Mouse (Mus musculus) forebrain, postnatal 0 days (tissue): Measurements from ENCODE around the gene Nlrc3. TPM values are rescaled to one million over a fixed set of nuclear protein-coding genes. Genes with fewer than 3 reads are reported as not detected.
A peak's percentile ranks its signal among the peaks of the same experiment; 100 is the strongest.

ENCODE experiments used
- ATAC-seq: fragments of 200-750 bp; cut with Nextera tagmentation; 2 replicates; pipeline ENCODE4 v1.8.0; 2017; ENCODE audit warnings: mild to moderate bottlenecking, moderate library complexity
- DNase-seq: peaks from one replicate; pipeline ENCODE4 v3.0.0-alpha.2; 2015
- H3K27ac ChIP-seq: fragments of 300-500 bp; sonication (generic); 2 replicates; pipeline ENCODE4 v1.5.1; 2014; ENCODE audit warnings: low read depth, mild to moderate bottlenecking, antibody characterized with exemption, low read length, moderate library complexity, mixed read lengths
- H3K27me3 ChIP-seq: fragments of 300-500 bp; sonication (generic); 2 replicates; pipeline ENCODE4 v1.6.1; 2014; ENCODE audit warnings: mild to moderate bottlenecking, low read length, mixed read lengths; ENCODE audit not compliant: insufficient read depth
- H3K36me3 ChIP-seq: fragments of 300-500 bp; sonication (generic); 2 replicates; pipeline ENCODE4 v1.6.1; 2014; ENCODE audit warnings: mild to moderate bottlenecking, moderate library complexity; ENCODE audit not compliant: insufficient read depth
- H3K4me1 ChIP-seq: fragments of 300-500 bp; sonication (generic); 2 replicates; pipeline ENCODE4 v1.6.1; 2014; ENCODE audit warnings: antibody characterized with exemption; ENCODE audit not compliant: insufficient read depth
- H3K4me2 ChIP-seq: fragments of 300-500 bp; sonication (generic); 2 replicates; pipeline ENCODE4 v1.6.1; 2014; ENCODE audit warnings: low read depth, mild to moderate bottlenecking, moderate library complexity
- H3K4me3 ChIP-seq: fragments of 300-500 bp; sonication (generic); 2 replicates; pipeline ENCODE4 v1.5.1; 2014; ENCODE audit warnings: low read depth, low read length, mixed read lengths
- H3K9ac ChIP-seq: fragments of 300-500 bp; sonication (generic); 2 replicates; pipeline ENCODE4 v1.6.1; 2014; ENCODE audit warnings: mild to moderate bottlenecking
- H3K9me3 ChIP-seq: fragments of 300-500 bp; sonication (generic); 2 replicates; pipeline ENCODE4 v1.6.1; 2016; ENCODE audit warnings: low read length
- CTCF ChIP-seq: sonication (generic); IDR thresholded peaks from 2 replicates; pipeline ENCODE4 v1.5.1; 2016; ENCODE audit warnings: antibody characterized with exemption, control low read depth, low read depth
- WGBS: fragments of 180-500 bp; shearing (Covaris S2); extraction: QIAGEN DNeasy Blood & Tissue Kit; methylation state at CpG from one replicate; pipeline ENCODE4 v1.1.7; 2014; 5-methylcytosine and 5-hydroxymethylcytosine counted together
- polyA plus RNA-seq: library from polyadenylated mRNA; unstranded; fragments of >200 nt; fragmentation: Nextera tagmentation; extraction: Ambion mirVana; gene quantifications from 2 replicates; pipeline ENCODE4 v1.2.1, GENCODE M21; 2015
- total RNA-seq: library from RNA; depleted of rRNA; stranded (reverse); fragments of >200 nt; gene quantifications from 2 replicates; pipeline ENCODE4 v1.2.3, GENCODE M21; 2014

The Nlrc3 gene
- total and polyA plus RNA-seq, 2 experiments from 2014 or later = 0.62 to 0.76 TPM

GRCm38 (mm10) chr16:3929151-3929550, 47.3 kb downstream of the Nlrc3 start:
- WGBS = 75% methylated on average over 7 of the region's 7 CpGs
- TF ChIP-seq CTCF = no peak
- peaks cover 66% of the 10 kb centered on the region for H3K36me3 ChIP-seq
- H3K4me2 ChIP-seq = no peak overlapping the region
- H3K9me3 ChIP-seq = no peaks in the 10 kb centered on the region
- no peaks in the 10 kb centered on the region for H3K4me1 ChIP-seq
- ATAC-seq = no peak
- H3K9ac ChIP-seq = no peak overlapping the region
- H3K4me3 ChIP-seq = no peak overlapping the region
- no peak for DNase-seq
- no peak overlapping the region for H3K27ac ChIP-seq
- no peaks in the 10 kb centered on the region for H3K27me3 ChIP-seq

- no peaks in the 10 kb centered on the region for H3K9me3 ChIP-seq
- no peaks in the 10 kb centered on the region for H3K27me3 ChIP-seq
- no peak for TF ChIP-seq CTCF
- DNase-seq (no peak), ATAC-seq (no peak)
- H3K9ac ChIP-seq = no peak overlapping the region
- no peaks in the 10 kb centered on the region for H3K4me1 ChIP-seq
- H3K36me3 ChIP-seq = peaks cover 66% of the 10 kb centered on the region
- no peak overlapping the region for H3K27ac ChIP-seq
- 80% methylated on average over 1 of the region's 1 CpGs for WGBS
- H3K4me3 ChIP-seq = no peak overlapping the region
- no peak overlapping the region for H3K4me2 ChIP-seq
Observed at GRCm38 (mm10) chr16:3928582-3928981, 47.9 kb downstream of the Nlrc3 start.

GRCm38 (mm10) chr16:3923966-3924365, 52.5 kb downstream of the Nlrc3 start:
- H3K4me3 ChIP-seq = no peak overlapping the region
- H3K27me3 ChIP-seq = no peaks in the 10 kb centered on the region
- H3K9ac ChIP-seq = no peak overlapping the region
- no peak for TF ChIP-seq CTCF
- H3K4me1 ChIP-seq = no peaks in the 10 kb centered on the region
- DNase-seq (no peak), ATAC-seq (no peak)
- H3K9me3 ChIP-seq = no peaks in the 10 kb centered on the region
- 90% methylated on average over 4 of the region's 4 CpGs for WGBS
- no peak overlapping the region for H3K4me2 ChIP-seq
- no peak overlapping the region for H3K27ac ChIP-seq
- H3K36me3 ChIP-seq = peaks cover 83% of the 10 kb centered on the region

- Histone ChIP-seq H3K9ac (no peak overlapping the region), H3K4me2 (no peak overlapping the region), H3K36me3 (peaks cover 84% of the 10 kb centered on the region), H3K9me3 (no peaks in the 10 kb centered on the region), H3K27me3 (no peaks in the 10 kb centered on the region), H3K4me1 (no peaks in the 10 kb centered on the region), H3K4me3 (no peak overlapping the region), H3K27ac (no peak overlapping the region)
- 93% methylated on average over 3 of the region's 3 CpGs for WGBS
- ATAC-seq (no peak), DNase-seq (no peak)
- TF ChIP-seq CTCF = no peak
Observed at GRCm38 (mm10) chr16:3923515-3923914, 52.9 kb downstream of the Nlrc3 start.

- no peak overlapping the region for H3K27ac ChIP-seq
- DNase-seq (no peak), ATAC-seq (no peak)
- WGBS = 88% methylated on average over 2 of the region's 2 CpGs
- no peaks in the 10 kb centered on the region for H3K9me3 ChIP-seq
- no peak overlapping the region for H3K4me3 ChIP-seq
- H3K27me3 ChIP-seq = no peaks in the 10 kb centered on the region
- H3K9ac ChIP-seq = no peak overlapping the region
- no peak for TF ChIP-seq CTCF
- no peaks in the 10 kb centered on the region for H3K4me1 ChIP-seq
- H3K4me2 ChIP-seq = no peak overlapping the region
- H3K36me3 ChIP-seq = peaks cover 87% of the 10 kb centered on the region
Observed at GRCm38 (mm10) chr16:3920756-3921155, 55.7 kb downstream of the Nlrc3 start.

- Histone ChIP-seq H3K4me3 (peak overlapping the region; percentile 79), H3K27me3 (no peaks in the 10 kb centered on the region), H3K9me3 (no peaks in the 10 kb centered on the region), H3K9ac (peak overlapping the region; percentile 72), H3K4me2 (peak overlapping the region; percentile 81), H3K27ac (peak overlapping the region; percentile 83), H3K36me3 (peaks cover 40% of the 10 kb centered on the region), H3K4me1 (peaks cover 7% of the 10 kb centered on the region; the same call in 1 of the 2 replicates)
- 5% methylated on average over 20 of the region's 20 CpGs for WGBS
- TF ChIP-seq CTCF = no peak
- ATAC-seq (no peak), DNase-seq (no peak)
Observed at GRCm38 (mm10) chr16:3909118-3909517, 67.3 kb downstream of the Nlrc3 start.

GRCm38 (mm10) chr16:3908537-3909111, 67.8 kb downstream of the Nlrc3 start, which contains the start of the genes 1700037C18Rik and Cluap1:
1700037C18Rik (minus strand) TSS chr16:3908689.
Cluap1 (plus strand) TSS chr16:3908801.
- no peaks in the 10 kb centered on the region for H3K9me3 ChIP-seq
- peak within 1 kb of the TSS; percentile 83 for H3K27ac ChIP-seq
- peaks cover 41% of the 10 kb centered on the region for H3K36me3 ChIP-seq
- peak within 1 kb of the TSS; percentile 79 for H3K4me3 ChIP-seq
- peak; percentile 81 for TF ChIP-seq CTCF
- ATAC-seq = peak; percentile 96
- peak within 1 kb of the TSS; percentile 81 for H3K4me2 ChIP-seq
- peaks cover 7% of the 10 kb centered on the region; the same call in 1 of the 2 replicates for H3K4me1 ChIP-seq
- H3K27me3 ChIP-seq = no peaks in the 10 kb centered on the region
- under 1% methylated on average over 33 of the region's 33 CpGs for WGBS
- peak within 1 kb of the TSS; percentile 72 for H3K9ac ChIP-seq
- DNase-seq = peak; percentile 97
